Mouse (Mus musculus) liver, embryonic 14.5 days (tissue): ENCODE results near the gene Zbtb38.

Source experiments
- CTCF ChIP-seq: IDR thresholded peaks from 2 replicates; pipeline ENCODE4 v1.5.1; 2016; ENCODE audit warnings: antibody characterized with exemption, low read depth, control low read depth
- EP300 ChIP-seq: IDR thresholded peaks from 2 replicates; pipeline ENCODE4 v1.6.1; 2016; ENCODE audit warnings: antibody characterized with exemption, low read depth

- TF ChIP-seq CTCF (no peak), EP300 (no peak)
Measured at GRCm38 (mm10) chr9:96725582-96726320, 26.9 kb downstream of the Zbtb38 start.
